Mouse (Mus musculus) ES-CJ7 (cell line): Measurements from ENCODE around the gene Unc5b.
A peak's percentile ranks its signal among the peaks of the same experiment; 100 is the strongest.

Experiments
- DNase-seq: peaks from one replicate; pipeline ENCODE4 v3.0.0; 2011; ENCODE audit warnings: low read depth, low spot score

Unc5b gene

DNA sequence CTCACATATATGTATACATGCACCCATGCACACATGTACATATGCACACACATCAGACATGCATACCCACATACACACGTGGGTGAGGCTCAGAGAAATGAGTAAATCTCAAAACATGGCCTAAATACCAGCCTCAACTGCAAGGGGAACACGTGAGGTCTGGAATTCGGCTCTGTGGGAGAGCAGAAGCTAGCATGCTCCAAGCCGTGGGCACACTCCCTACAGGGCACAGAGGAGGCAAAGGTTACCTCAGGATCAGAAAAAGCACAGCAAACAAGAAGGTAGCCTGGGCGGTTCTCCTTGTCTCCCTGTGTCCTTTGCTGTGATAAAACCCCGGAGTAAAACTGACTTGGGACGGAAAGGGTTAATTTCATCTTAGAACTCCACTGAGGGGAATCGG lies 77.4 kb downstream of the Unc5b start:
- no peak for DNase-seq

- peak; percentile 23 for DNase-seq
Measured at GRCm38 (mm10) chr10:60753261-60753660, 78.1 kb downstream of the Unc5b start.

DNA sequence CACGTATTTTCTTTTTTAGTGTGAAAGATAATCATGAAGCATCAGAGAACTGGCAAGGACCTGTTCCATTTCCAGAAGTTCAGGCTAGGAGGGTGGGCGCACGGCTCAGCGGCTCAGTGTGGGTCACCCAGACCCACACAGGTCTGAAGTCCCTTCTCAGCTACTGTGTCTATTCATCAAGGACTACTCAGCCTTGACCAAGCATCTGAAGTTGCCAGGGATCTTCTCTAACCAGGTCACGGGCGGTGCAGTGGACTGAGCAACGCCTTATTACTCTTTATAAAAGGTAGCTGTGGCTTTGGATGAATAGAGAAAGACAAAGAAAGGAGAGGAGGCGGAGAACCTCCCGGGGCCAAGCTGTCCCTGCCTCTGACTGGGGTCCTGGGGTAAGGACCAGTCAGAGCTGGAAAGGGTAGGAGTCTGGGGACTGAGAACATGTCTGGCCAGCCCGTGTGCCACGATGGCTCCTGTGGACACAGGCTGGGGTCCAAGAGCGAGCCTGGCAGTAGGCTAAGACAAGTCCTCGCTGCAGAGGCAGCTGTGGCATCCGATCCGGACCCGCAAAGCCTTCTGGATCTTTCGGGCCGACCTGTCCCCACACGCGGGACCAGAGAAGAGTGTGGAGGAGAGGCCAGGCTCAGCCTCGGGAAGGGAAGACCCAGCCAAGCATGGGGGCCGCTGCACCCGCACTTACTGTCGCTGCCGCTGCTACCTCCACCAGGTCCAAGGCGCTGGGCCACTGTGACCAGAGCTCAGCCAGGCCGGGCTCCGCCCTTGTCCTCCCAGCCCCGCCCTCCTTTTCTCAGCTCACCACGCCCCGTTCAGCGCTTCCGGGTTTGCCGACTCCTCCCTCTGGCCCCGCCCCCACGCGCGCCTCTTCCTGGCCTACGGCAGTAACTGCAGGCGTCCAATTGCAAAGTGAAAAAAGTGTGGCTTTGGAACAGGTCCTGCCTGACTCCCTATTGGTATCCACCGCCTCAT lies 79.1 kb downstream of the Unc5b start, which contains the start of gene Slc29a3:
Gene Slc29a3 (minus strand): TSS at position 755 of the 981 bp plus-strand sequence.
- peak; percentile 94 for DNase-seq

DNA sequence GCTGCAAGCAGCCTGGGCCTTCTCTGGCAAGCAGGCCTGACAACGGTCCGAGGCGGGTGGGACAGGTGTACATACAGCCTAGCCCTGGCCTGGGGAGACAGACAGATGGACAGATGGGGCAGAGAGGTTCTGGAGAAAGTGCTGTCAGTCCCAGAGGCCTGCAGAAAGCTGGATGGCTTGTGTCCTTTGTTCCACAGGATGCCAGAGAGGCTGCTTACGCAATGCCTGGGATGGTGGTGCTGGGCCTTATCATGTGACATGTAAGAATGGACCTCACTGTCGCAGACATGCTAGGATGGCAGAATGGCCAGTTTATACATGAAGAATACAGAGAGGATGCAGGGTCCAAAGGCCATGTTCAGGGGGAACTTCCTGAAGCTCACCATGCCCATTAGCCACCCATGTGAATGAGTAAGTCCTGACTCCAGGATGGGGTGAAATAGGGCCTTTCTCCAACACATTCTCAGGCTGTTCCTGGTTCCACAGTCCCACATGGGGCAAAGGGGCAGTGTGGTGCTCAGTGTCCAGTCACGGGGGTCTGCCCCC lies 83.6 kb downstream of the Unc5b start:
- DNase-seq = no peak

DNA sequence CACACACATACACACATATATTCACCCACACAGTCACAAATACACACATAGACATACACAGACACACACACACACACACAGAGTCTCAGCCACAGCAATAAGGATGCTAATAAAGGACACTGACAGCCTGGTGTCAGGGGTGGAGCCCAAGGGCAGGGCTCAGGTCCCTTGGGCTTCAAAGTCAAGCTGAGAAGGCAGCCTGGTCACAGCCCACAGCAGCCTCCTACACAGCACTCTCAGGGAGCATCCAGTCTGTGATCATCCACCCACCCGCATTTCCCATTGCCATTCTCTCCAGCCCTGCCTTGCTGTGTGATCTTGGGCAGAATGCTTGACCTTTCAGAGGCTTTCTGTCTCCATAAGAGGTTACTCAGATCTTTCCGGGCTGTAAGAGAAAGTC lies 84.9 kb downstream of the Unc5b start:
- DNase-seq = no peak

- no peak for DNase-seq
Measured at GRCm38 (mm10) chr10:60744543-60745290, 86.7 kb downstream of the Unc5b start.

DNA sequence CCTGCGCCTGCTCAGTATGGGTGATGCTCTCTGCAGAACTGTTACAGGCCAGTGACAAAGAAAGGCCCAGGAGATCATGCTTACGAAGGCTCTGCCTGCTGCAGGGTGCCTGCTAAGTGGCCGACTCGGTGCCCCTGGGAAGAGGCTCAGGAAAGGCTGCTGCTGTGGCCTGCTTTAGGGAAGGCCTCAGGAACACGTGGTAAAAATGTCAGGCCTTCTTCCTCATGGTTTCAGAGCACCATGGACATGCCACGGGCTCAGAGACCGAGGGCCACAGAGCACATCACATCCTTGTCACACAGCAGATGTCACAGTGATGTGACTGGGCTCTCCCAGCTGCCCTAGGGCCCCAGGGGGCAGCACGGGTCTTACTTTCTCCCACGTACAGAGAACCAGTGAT lies 87.7 kb downstream of the Unc5b start:
- no peak for DNase-seq

DNA sequence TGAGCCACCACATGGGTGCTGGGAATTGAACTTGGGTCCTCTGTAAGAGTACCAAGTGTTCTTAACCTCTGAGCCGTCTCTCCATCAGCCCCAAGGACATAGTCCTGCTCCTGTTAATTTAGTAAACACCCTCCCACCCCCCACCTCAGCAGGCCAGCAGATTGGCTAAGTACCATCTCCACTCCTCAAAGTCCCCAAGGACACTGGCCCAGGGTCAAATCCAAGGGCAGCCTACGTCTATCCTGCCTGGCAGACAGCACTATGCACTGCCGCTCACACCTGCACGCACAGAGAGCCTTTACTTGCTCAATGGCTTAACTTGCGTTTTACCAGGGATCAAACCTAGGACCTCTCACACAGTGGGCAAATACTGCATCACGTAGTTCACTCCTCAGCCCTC lies 88.4 kb downstream of the Unc5b start:
- peak; percentile 56 for DNase-seq

DNA sequence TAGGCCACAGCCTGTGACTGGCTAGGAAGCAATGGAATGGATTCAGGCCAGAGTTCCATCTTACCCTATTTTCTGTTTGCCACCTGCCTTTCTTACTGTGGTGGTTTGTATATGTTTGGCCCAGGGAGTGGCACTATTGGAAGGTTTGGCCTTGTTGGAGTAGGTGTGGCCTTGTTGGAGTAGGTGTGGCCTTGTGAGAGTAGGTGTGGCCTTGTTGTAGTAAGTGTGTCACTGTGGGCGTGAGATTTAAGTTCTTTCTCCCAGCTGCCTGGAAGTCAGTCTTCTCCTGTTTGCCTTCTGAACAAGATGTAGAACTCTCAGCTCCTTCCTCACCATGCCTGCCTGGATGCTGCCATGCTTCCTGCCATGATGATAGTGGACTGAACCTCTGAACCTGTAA lies 89.1 kb downstream of the Unc5b start:
- DNase-seq = peak; percentile 48

DNA sequence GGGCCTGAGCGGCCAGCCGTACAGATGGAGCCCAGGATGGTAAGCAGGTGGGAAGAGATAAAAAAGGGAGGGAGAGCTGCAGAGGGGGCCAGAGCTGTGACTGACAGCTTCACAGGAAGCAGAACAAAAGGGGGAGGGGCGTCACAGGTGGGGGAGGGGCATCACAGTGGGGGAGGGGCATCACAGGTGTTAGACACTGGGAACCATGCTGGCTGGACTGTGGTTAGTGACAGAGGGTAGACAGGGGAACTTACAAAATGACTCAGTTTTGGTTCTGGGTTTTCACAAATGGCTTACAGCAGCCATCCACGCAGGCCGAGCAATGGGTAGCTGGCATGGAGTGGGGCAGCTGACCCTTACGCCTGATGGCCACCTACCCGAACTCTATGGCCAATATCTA lies 89.9 kb downstream of the Unc5b start:
- DNase-seq = no peak

GRCm38 (mm10) chr10:60739619-60740363 lies 91.6 kb downstream of the Unc5b start:
- no peak for DNase-seq

- no peak for DNase-seq
Measured at GRCm38 (mm10) chr10:60737886-60738640, 93.3 kb downstream of the Unc5b start.

DNA sequence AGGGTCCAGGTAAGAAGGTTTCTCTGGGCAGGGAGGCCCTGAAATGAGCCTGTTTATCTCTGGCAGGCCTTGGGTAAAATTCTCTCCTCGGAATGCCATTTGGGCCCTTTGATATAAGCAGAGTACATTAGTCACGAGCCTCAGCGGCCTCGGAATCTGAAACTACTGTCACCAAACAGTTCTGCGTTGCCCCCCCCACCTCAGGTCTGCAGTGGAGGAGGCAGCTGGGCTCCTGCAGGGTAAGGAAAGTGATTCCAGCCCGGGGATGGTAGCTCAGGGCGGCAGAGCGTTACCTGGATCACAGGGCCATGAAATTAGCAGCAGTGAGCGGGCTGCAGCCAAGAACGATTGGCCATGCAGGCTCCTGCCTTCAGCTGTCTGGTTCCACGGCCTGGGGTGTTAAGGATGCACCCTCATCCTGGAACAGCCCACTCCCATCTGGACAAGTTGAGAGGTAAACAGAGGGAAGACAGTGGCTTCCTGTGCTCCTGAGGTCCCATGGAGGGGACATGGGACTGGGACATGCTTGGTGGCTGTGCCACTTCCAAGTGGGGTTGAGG lies 94.1 kb downstream of the Unc5b start:
- no peak for DNase-seq

DNA sequence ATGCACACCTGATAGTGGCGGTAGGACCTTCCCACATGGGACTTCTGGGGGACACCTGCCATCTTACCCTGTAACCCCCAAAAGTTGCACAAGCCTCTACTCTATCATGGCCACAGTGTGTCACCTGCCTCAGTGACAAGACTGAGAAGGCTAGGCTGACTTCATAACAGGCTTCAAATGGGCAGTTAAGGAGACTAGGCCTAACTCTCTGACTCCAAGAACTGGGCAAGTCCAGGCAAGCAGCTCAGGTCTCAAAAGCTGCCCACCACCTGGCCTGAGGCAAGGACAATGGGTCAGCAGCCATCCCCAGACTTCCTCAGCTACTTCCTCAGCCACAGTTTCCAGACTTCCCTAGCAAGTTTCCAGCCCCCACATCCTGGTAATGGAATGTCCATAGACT lies 95.6 kb downstream of the Unc5b start:
- no peak for DNase-seq

- DNase-seq = no peak
Measured at GRCm38 (mm10) chr10:60733471-60733870, 97.9 kb downstream of the Unc5b start.

DNA sequence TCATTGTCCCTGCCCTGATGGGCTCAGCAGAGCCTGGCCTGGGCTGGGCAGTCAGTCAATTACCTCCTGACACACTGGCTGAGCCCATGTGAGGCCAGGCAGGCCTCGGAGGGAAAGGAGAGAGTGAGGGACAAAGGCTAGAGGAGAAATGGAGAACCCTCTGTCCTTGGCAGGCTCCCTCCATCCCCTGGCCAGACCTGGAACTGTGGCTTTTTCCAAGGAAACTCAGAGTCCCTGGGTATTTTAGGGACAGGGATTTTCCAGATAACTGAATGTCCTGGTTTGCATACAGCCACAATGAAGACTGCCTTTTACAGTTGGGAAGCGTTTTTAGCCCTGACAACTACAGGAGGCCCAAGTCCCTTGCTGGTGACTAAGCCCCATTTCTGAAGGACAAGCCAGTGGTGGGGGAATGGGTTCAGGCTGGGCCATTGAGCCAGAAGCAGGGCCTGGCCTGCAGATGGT lies 99.0 kb downstream of the Unc5b start:
- DNase-seq = no peak

- DNase-seq = no peak
Measured at GRCm38 (mm10) chr10:60731742-60732141, 99.6 kb downstream of the Unc5b start.

- peak; percentile 70 for DNase-seq
Measured at GRCm38 (mm10) chr10:60727301-60727700, 104.1 kb downstream of the Unc5b start.

GRCm38 (mm10) chr10:60726896-60727295 lies 104.5 kb downstream of the Unc5b start:
- DNase-seq = peak; percentile 89

GRCm38 (mm10) chr10:60724496-60724895 lies 106.9 kb downstream of the Unc5b start:
- DNase-seq = peak; percentile 84
